Mouse (Mus musculus): ENCODE measurements around the gene Tph2.

DNA sequence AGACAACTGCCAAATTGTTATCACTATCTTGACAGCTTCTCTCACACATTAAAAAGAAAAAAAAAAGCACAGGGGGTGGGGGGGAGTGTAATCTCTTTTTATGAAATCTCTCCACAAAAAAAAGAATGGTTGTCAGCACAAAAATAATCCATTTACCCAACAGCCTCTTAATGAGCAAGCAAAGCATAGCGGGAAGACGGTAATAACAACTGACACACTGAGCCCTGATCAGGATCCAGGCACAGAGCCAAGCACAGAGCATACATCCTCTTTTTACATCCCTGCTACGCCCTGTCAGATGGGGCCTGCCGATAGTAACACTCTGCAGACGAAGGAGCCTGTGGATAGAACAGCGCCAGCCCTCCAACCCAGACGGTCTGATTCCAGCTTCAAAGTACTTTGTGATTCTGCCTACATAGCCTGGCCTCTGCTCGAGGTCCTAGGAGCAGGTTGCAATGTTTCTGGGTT is 13.4 kb downstream of the Tph2 start:
- TF ChIP-seq TAL1 (IDR thresholded peaks at IDR 0.05; ENCODE audit: low read length) (no peak), GATA1 (IDR thresholded peaks at IDR 0.05; ENCODE audit: low read length) (no peak)
